Mouse (Mus musculus): ENCODE measurements at regions not wholly inside any gene's neighbourhood (a gene's known extent, or its start where the extent isn't known, plus 50 kb on each side); places are given as distances from the start of the nearest gene placed in this dataset.

- TF ChIP-seq CTCF (conservative IDR thresholded peaks at IDR 0.05; ENCODE audit: insufficient read depth, insufficient read length, low read depth, low read length) (no peak), POLR2A (IDR thresholded peaks at IDR 0.05; ENCODE audit: low read depth, low read length) (no peak)
Measured at GRCm38 (mm10) chr12:57958527-57958926, 253.0 kb upstream of the Sstr1 start.
